Comparison of ENCODE assay signal across 9 mouse cellular contexts in the genomic region with DNA sequence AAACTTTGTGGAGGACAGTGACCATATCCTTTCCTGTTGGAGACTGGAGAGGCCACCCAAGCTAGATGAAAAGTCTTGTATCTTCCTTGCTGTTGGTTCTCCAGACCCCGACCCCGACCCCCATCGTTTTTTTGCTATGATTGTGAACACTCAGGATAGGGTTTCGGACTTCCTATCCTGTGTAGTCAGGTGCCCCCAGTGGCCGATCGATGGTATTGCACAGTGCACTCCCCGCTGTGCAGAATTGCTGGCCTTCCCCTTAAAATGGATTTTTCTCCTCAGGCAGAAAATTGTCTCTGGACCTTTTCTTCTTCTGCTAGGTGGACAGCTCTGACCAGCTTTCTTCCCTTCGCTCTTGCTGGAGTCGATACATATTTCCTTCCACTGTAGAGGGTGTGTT. TPM values are rescaled to one million over a fixed set of nuclear protein-coding genes. Genes with fewer than 3 reads are reported as not detected.
DNase-seq lines count a peak whose midpoint lies in the region; ATAC-seq and TF ChIP-seq lines count a peak whose summit lies in the region.
"Had no signal": no experiment of that assay in that cellular context is flagged by ENCODE, and none has a peak within 500 bp of the region (broad histone marks: within the 10 kb centered on the region; RNA-seq: fewer than 3 reads in every experiment).

No protein-coding gene starts in this region.

- ATAC-seq in midbrain, embryonic 14.5 days (ENCODE audit: low FRiP score, low TSS enrichment) = no peak
- ATAC-seq in midbrain, embryonic 16.5 days = no peak
- no peak for ATAC-seq in megakaryocyte, adult 5-6 weeks (ENCODE audit: poor library complexity, severe bottlenecking)

- H3K9ac ChIP-seq in midbrain, embryonic 14.5 days (replicated peaks; ENCODE audit: low read length) = no peak overlapping the region
- no peak overlapping the region for H3K9ac ChIP-seq in midbrain, embryonic 16.5 days (ENCODE audit: low read depth, low read length)

- H3K4me3 ChIP-seq in gastrocnemius, adult 2 months = no peak overlapping the region
- no peak overlapping the region for H3K4me3 ChIP-seq in midbrain, embryonic 14.5 days (replicated peaks; ENCODE audit: low read depth, low read length)
- no peak overlapping the region for H3K4me3 ChIP-seq in midbrain, embryonic 16.5 days (ENCODE audit: low read depth, low read length)

- H3K4me2 ChIP-seq in midbrain, embryonic 14.5 days (ENCODE audit: low read length) = no peak overlapping the region
- no peak overlapping the region for H3K4me2 ChIP-seq in midbrain, embryonic 16.5 days (ENCODE audit: low read length)

- intact Hi-C loops in gastrocnemius, adult 2 months (cut with DNase I) = no loop called here
- intact Hi-C loops in gastrocnemius, postnatal 36 days (cut with DNase I) = no loop called here

- H3K27me3 ChIP-seq in midbrain, embryonic 14.5 days (ENCODE audit: control insufficient read depth, insufficient read depth, low read length) = no peaks in the 10 kb centered on the region
- H3K27me3 ChIP-seq in midbrain, embryonic 16.5 days (ENCODE audit: control insufficient read depth, insufficient read depth, low read depth, low read length) = no peaks in the 10 kb centered on the region

- no peaks in the 10 kb centered on the region for H3K9me3 ChIP-seq in midbrain, embryonic 14.5 days (ENCODE audit: control insufficient read depth, low read length)
- H3K9me3 ChIP-seq in midbrain, embryonic 16.5 days (replicated peaks; ENCODE audit: control insufficient read depth, low read length, poor library complexity, severe bottlenecking) = no peaks in the 10 kb centered on the region

- H3K27ac ChIP-seq in gastrocnemius, adult 2 months = no peak overlapping the region
- no peak overlapping the region for H3K27ac ChIP-seq in midbrain, embryonic 14.5 days (replicated peaks; ENCODE audit: low read depth, low read length)
- H3K27ac ChIP-seq in midbrain, embryonic 16.5 days (ENCODE audit: low read length) = no peak overlapping the region

- peak; percentile 76 for TF ChIP-seq CTCF in gastrocnemius, adult 2 months (IDR thresholded peaks at IDR 0.05)

- 26% methylated on average over 9 of the region's 9 CpGs for WGBS in midbrain, embryonic 14.5 days
- WGBS in midbrain, embryonic 16.5 days = 20% methylated on average over 9 of the region's 9 CpGs

- no peaks in the 10 kb centered on the region for H3K36me3 ChIP-seq in midbrain, embryonic 14.5 days (ENCODE audit: control insufficient read depth, insufficient read depth, low read length)
- no peaks in the 10 kb centered on the region for H3K36me3 ChIP-seq in midbrain, embryonic 16.5 days (ENCODE audit: control insufficient read depth, insufficient read depth, low read length)

- H3K4me1 ChIP-seq in midbrain, embryonic 14.5 days (ENCODE audit: control insufficient read depth, insufficient read depth, low read length) = no peaks in the 10 kb centered on the region
- no peaks in the 10 kb centered on the region for H3K4me1 ChIP-seq in midbrain, embryonic 16.5 days (ENCODE audit: control insufficient read depth, insufficient read depth, low read length)

- DNase-seq in gastrocnemius, adult 2 months = peak; percentile 28
- DNase-seq in gastrocnemius, postnatal 36 days = no peak
- DNase-seq in midbrain, embryonic 14.5 days = peak; percentile 84
- peak; percentile 61 for DNase-seq in brain, adult 2 months (ENCODE audit: low read depth, low spot score)
- DNase-seq in lung, postnatal 36 days = peak; percentile 16
- no peak for DNase-seq in frontal cortex, postnatal 14 days (ENCODE audit: low spot score in 2 of 2)

RNA-seq across cellular contexts. Expression of a gene that starts 22.5 kb away (rescaled TPM):
- total RNA-seq in gastrocnemius, adult 2 months (2021) = not detected
- not detected for total RNA-seq in gastrocnemius, postnatal 36 days (2021)
- 16.5 and 16.9 TPM in 2 replicates for polyA plus RNA-seq in midbrain, embryonic 14.5 days (2014; fragmentation: Nextera tagmentation; extraction: Ambion mirVana)
- 19.8 and 27.8 TPM in 2 replicates for polyA plus RNA-seq in midbrain, embryonic 16.5 days (2015; fragmentation: Nextera tagmentation; extraction: Ambion mirVana)
- total RNA-seq in megakaryocyte, adult 5-6 weeks (2015) = not detected in 2 replicates
- total RNA-seq in megakaryocyte, adult 5-6 weeks (2017) = not detected in 2 replicates
- polyA plus RNA-seq: large intestine, adult 2 months had no signal

RNA-seq across cellular contexts. Expression of a gene that starts 31.9 kb away (rescaled TPM):
- total RNA-seq in gastrocnemius, adult 2 months (2021) = under 1 TPM; 0.18 to 0.45 TPM
- total RNA-seq in gastrocnemius, postnatal 36 days (2021) = under 1 TPM; 0.38 to 0.76 TPM
- 10.2 and 13.5 TPM in 2 replicates for polyA plus RNA-seq in midbrain, embryonic 14.5 days (2014; fragmentation: Nextera tagmentation; extraction: Ambion mirVana)
- 8.7 and 12.2 TPM in 2 replicates for polyA plus RNA-seq in midbrain, embryonic 16.5 days (2015; fragmentation: Nextera tagmentation; extraction: Ambion mirVana)
- total RNA-seq in megakaryocyte, adult 5-6 weeks (2015) = not detected in 2 replicates
- not detected in 2 replicates for total RNA-seq in megakaryocyte, adult 5-6 weeks (2017)

Comparison
In these comparisons a context has a peak if more than half of its experiments do, and no peak if none do; other contexts are left out.
1. DNase-seq: peak in gastrocnemius, adult 2 months (single experiment), midbrain, embryonic 14.5 days (single experiment), brain, adult 2 months (single experiment) and lung, postnatal 36 days (single experiment); none in gastrocnemius, postnatal 36 days (0 of 2) and frontal cortex, postnatal 14 days (0 of 2).